Mouse (Mus musculus): ENCODE data around the gene Pla2g4f. TPM values are rescaled to one million over a fixed set of nuclear protein-coding genes. Genes with fewer than 3 reads are reported as not detected.

The Pla2g4f gene
- polyA plus RNA-seq, 1 experiment from 2014 or later = not detected

DNA sequence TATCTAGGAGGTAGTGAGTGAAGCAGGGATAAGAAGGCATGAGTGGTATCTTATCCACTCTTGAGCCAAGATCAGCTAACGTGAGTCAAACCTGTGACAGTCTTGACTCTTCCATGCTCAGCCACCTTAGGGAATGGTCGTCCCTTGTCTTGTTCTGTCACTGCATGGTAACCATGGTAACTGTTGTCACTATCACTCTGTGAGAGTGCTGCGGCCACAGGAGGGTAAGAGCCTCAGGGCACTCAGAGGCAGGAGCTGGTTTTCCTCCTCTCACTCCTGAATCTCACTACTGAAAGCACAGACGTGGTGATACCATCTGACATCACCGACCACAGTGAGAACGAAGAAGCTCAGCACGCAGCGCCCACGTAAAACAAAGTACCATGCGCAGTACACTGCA, 49.1 kb downstream of the Pla2g4f start:
- no peaks in the 10 kb centered on the region for H3K9me3 ChIP-seq (ENCODE audit: control insufficient read depth, low read length)
- ATAC-seq (ENCODE audit: low FRiP score) (no peak), DNase-seq (ENCODE audit: low spot score, missing footprints) (no peak)
- no peak overlapping the region for H3K4me2 ChIP-seq
- H3K9ac ChIP-seq (ENCODE audit: low read length) = no peak overlapping the region
- H3K36me3 ChIP-seq (ENCODE audit: control insufficient read depth, insufficient read depth, low read length) = no peaks in the 10 kb centered on the region
- H3K4me3 ChIP-seq (ENCODE audit: low read depth, low read length) = no peak overlapping the region
- H3K27me3 ChIP-seq (ENCODE audit: control insufficient read depth, insufficient read depth, low read length) = no peaks in the 10 kb centered on the region
- H3K27ac ChIP-seq (ENCODE audit: low read depth, low read length) = no peak overlapping the region
- 0 out of 2 replicates have a peak, but pooled peaks cover 2% of the 10 kb centered on the region for H3K4me1 ChIP-seq (ENCODE audit: control insufficient read depth, insufficient read depth, low read length)
- WGBS = 63% methylated on average over 10 of the region's 10 CpGs

- WGBS = 17% methylated on average over 1 of the region's 1 CpGs
- H3K36me3 ChIP-seq (ENCODE audit: control insufficient read depth, insufficient read depth, low read length) = no peaks in the 10 kb centered on the region
- H3K4me3 ChIP-seq (ENCODE audit: low read depth, low read length) = no peak overlapping the region
- H3K27ac ChIP-seq (ENCODE audit: low read depth, low read length) = no peak overlapping the region
- no peaks in the 10 kb centered on the region for H3K27me3 ChIP-seq (ENCODE audit: control insufficient read depth, insufficient read depth, low read length)
- no peak overlapping the region for H3K9ac ChIP-seq (ENCODE audit: low read length)
- ATAC-seq (ENCODE audit: low FRiP score) (no peak), DNase-seq (ENCODE audit: low spot score, missing footprints) (no peak)
- H3K9me3 ChIP-seq (ENCODE audit: control insufficient read depth, low read length) = no peaks in the 10 kb centered on the region
- no peaks in the 10 kb centered on the region for H3K4me1 ChIP-seq (ENCODE audit: control insufficient read depth, insufficient read depth, low read length)
- no peak overlapping the region for H3K4me2 ChIP-seq
These were observed 51.1 kb downstream of the Pla2g4f start for GRCm38 (mm10) chr2:120262876-120263275.

- Histone ChIP-seq H3K4me2 (no peak overlapping the region), H3K4me3 (ENCODE audit: low read depth, low read length) (no peak overlapping the region), H3K27ac (ENCODE audit: low read depth, low read length) (no peak overlapping the region), H3K36me3 (ENCODE audit: control insufficient read depth, insufficient read depth, low read length) (no peaks in the 10 kb centered on the region), H3K27me3 (ENCODE audit: control insufficient read depth, insufficient read depth, low read length) (no peaks in the 10 kb centered on the region), H3K4me1 (ENCODE audit: control insufficient read depth, insufficient read depth, low read length) (no peaks in the 10 kb centered on the region), H3K9ac (ENCODE audit: low read length) (no peak overlapping the region), H3K9me3 (ENCODE audit: control insufficient read depth, low read length) (no peaks in the 10 kb centered on the region)
- ATAC-seq (ENCODE audit: low FRiP score) (no peak), DNase-seq (ENCODE audit: low spot score, missing footprints) (no peak)
- 76% methylated on average over 3 of the region's 3 CpGs for WGBS
These were observed 52.6 kb downstream of the Pla2g4f start for GRCm38 (mm10) chr2:120261346-120261745.

GRCm38 (mm10) chr2:120256259-120256658, 57.7 kb downstream of the Pla2g4f start:
- H3K27me3 ChIP-seq (ENCODE audit: control insufficient read depth, insufficient read depth, low read length) = no peaks in the 10 kb centered on the region
- H3K9ac ChIP-seq (ENCODE audit: low read length) = no peak overlapping the region
- H3K4me3 ChIP-seq (ENCODE audit: low read depth, low read length) = no peak overlapping the region
- no peaks in the 10 kb centered on the region for H3K36me3 ChIP-seq (ENCODE audit: control insufficient read depth, insufficient read depth, low read length)
- no peaks in the 10 kb centered on the region for H3K9me3 ChIP-seq (ENCODE audit: control insufficient read depth, low read length)
- no peak overlapping the region for H3K27ac ChIP-seq (ENCODE audit: low read depth, low read length)
- no peak overlapping the region for H3K4me2 ChIP-seq
- ATAC-seq (ENCODE audit: low FRiP score) (no peak), DNase-seq (ENCODE audit: low spot score, missing footprints) (no peak)
- no peaks in the 10 kb centered on the region for H3K4me1 ChIP-seq (ENCODE audit: control insufficient read depth, insufficient read depth, low read length)

GRCm38 (mm10) chr2:120252644-120253043, 61.3 kb downstream of the Pla2g4f start:
- ATAC-seq (ENCODE audit: low FRiP score) = no peak

More at GRCm38 (mm10) chr2:120252644-120253043, 61.3 kb downstream of the Pla2g4f start:
- no peak for DNase-seq (ENCODE audit: low spot score, missing footprints)
- no peak overlapping the region for H3K4me2 ChIP-seq
- no peaks in the 10 kb centered on the region for H3K27me3 ChIP-seq (ENCODE audit: control insufficient read depth, insufficient read depth, low read length)
- no peak overlapping the region for H3K4me3 ChIP-seq (ENCODE audit: low read depth, low read length)
- no peaks in the 10 kb centered on the region for H3K4me1 ChIP-seq (ENCODE audit: control insufficient read depth, insufficient read depth, low read length)
- no peaks in the 10 kb centered on the region for H3K36me3 ChIP-seq (ENCODE audit: control insufficient read depth, insufficient read depth, low read length)
- no peaks in the 10 kb centered on the region for H3K9me3 ChIP-seq (ENCODE audit: control insufficient read depth, low read length)
- H3K27ac ChIP-seq (ENCODE audit: low read depth, low read length) = no peak overlapping the region
- no peak overlapping the region for H3K9ac ChIP-seq (ENCODE audit: low read length)
- WGBS = 97% methylated on average over 6 of the region's 6 CpGs

Other genes starting within 250 kb of the Pla2g4f start
- gene Ehd4, start 159.6 kb downstream of the Pla2g4f start, polyA plus RNA-seq (2014; fragmentation: Nextera tagmentation; extraction: Ambion mirVana) = 10.2 and 17.2 TPM in 2 replicates
- 0.04 and 0.06 TPM in 2 replicates for gene Pla2g4e, start 68.8 kb downstream of the Pla2g4f start, polyA plus RNA-seq (2014; fragmentation: Nextera tagmentation; extraction: Ambion mirVana)
- gene Pla2g4d, start 25.0 kb downstream of the Pla2g4f start, polyA plus RNA-seq (2014; fragmentation: Nextera tagmentation; extraction: Ambion mirVana) = 0.05 and 0.08 TPM in 2 replicates
- 36.8 and 40.1 TPM in 2 replicates for gene Vps39, start 39.0 kb upstream of the Pla2g4f start, polyA plus RNA-seq (2014; fragmentation: Nextera tagmentation; extraction: Ambion mirVana)
- 7.2 and 10.0 TPM in 2 replicates for gene Ganc, start 89.7 kb upstream of the Pla2g4f start, polyA plus RNA-seq (2014; fragmentation: Nextera tagmentation; extraction: Ambion mirVana)
- gene Tmem87a, start 89.9 kb upstream of the Pla2g4f start, polyA plus RNA-seq (2014; fragmentation: Nextera tagmentation; extraction: Ambion mirVana) = 8.3 and 8.6 TPM in 2 replicates
- 4.8 and 5.9 TPM in 2 replicates for gene Capn3, start 141.9 kb upstream of the Pla2g4f start, polyA plus RNA-seq (2014; fragmentation: Nextera tagmentation; extraction: Ambion mirVana)
- gene Zfp106, start 249.7 kb upstream of the Pla2g4f start, polyA plus RNA-seq (2014; fragmentation: Nextera tagmentation; extraction: Ambion mirVana) = 56.2 and 62.4 TPM in 2 replicates

Data from midbrain, embryonic 11.5 days (tissue).